Mouse (Mus musculus): ENCODE measurements at regions not wholly inside any gene's neighbourhood (a gene's known extent, or its start where the extent isn't known, plus 50 kb on each side); places are given as distances from the start of the nearest gene placed in this dataset.

GRCm38 (mm10) chr15:41154551-41155151 is 1020.5 kb downstream of the 9330182O14Rik start:
- Histone ChIP-seq H3K4me1 (ENCODE audit: control insufficient read depth, insufficient read depth, low read length) (no peaks in the 10 kb centered on the region), H3K4me3 (ENCODE audit: insufficient read depth, low read length) (no peak overlapping the region), H3K27ac (ENCODE audit: insufficient read depth, low read length) (no peak overlapping the region)
- no peak for TF ChIP-seq POLR2A (IDR thresholded peaks at IDR 0.05; ENCODE audit: extremely low read depth, insufficient read depth, low read length)
- no peak for TF ChIP-seq CTCF (IDR thresholded peaks at IDR 0.05; ENCODE audit: extremely low read depth, insufficient read depth, low read length)

DNA sequence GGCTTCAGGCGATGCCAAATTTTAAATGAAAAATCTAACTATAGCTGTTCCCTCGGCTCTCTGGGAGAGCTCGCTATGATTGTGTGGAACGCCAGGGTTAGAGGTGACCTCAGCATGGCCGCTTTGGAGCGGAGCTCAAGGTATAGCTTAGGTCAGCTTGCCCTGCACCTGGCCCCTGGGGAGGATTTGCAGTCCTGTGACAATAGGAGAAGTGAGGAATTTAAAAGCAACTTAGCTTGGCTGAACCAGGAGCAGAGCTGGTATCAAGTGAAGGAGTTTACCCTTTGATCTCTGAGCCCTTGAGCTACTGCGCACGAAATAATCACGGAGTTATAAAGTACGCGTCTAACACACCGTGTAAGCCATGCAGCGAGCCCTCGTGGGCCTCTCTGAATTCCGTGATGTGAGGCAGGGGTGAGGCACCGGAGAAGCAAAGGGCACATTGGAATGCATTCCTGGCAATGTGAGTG is 1021.0 kb downstream of the 9330182O14Rik start:
- TF ChIP-seq POLR2A (IDR thresholded peaks at IDR 0.05; ENCODE audit: extremely low read depth, insufficient read depth, low read length): no peak
- no peak for TF ChIP-seq CTCF (IDR thresholded peaks at IDR 0.05; ENCODE audit: extremely low read depth, insufficient read depth, low read length)
- no peaks in the 10 kb centered on the region for H3K4me1 ChIP-seq (ENCODE audit: control insufficient read depth, insufficient read depth, low read length)
- no peak overlapping the region for H3K27ac ChIP-seq (ENCODE audit: insufficient read depth, low read length)
- H3K4me3 ChIP-seq (ENCODE audit: insufficient read depth, low read length): no peak overlapping the region

DNA sequence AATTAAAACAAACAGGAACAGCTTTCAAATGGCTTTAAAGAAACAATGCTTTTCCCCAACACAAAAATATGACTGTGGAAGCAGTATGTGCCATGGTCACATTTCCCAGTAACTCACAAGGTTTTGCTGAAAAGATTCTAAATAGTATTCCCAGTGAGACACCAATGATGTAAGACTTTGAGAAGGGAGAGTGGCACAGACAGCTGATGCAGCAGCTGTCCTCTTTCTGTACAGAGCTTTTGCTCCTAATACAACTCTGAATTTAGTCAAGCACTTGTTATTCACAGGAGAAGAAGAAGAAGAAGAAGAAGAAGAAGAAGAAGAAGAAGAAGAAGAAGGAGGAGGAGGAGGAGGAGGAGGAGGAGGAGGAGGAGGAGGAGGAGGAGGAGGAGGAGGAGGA is 1023.6 kb downstream of the 9330182O14Rik start:
- Histone ChIP-seq H3K4me3 (ENCODE audit: insufficient read depth, low read length) (no peak overlapping the region), H3K4me1 (ENCODE audit: control insufficient read depth, insufficient read depth, low read length) (0 out of 2 replicates have a peak, but pooled peaks cover 1% of the 10 kb centered on the region), H3K27ac (ENCODE audit: insufficient read depth, low read length) (no peak overlapping the region)
- TF ChIP-seq POLR2A (IDR thresholded peaks at IDR 0.05; ENCODE audit: extremely low read depth, insufficient read depth, low read length) (no peak), CTCF (IDR thresholded peaks at IDR 0.05; ENCODE audit: extremely low read depth, insufficient read depth, low read length) (no peak)

DNA sequence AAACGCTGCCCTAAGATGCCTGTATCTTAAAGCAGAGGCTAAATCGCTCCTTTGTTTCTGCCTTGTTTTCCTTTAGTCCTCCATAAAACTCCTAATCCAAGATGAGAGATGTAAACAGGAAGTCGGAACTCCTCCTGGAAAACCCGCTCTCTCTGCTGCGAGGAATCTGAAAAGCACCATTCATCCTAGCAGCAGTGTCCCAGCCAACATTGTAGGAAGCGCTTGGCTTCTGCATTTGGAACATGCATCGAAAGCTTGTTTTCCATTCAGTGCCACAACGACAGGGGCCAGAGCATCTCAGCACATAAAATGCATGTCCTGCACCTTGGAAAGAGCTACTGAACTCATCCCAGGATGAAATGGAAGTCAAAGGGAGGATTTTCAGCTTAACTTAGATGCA is 1028.1 kb downstream of the 9330182O14Rik start:
- no peak for TF ChIP-seq POLR2A (IDR thresholded peaks at IDR 0.05; ENCODE audit: extremely low read depth, insufficient read depth, low read length)
- TF ChIP-seq CTCF (IDR thresholded peaks at IDR 0.05; ENCODE audit: extremely low read depth, insufficient read depth, low read length): no peak
- Histone ChIP-seq H3K4me3 (ENCODE audit: insufficient read depth, low read length) (peak overlapping the region; percentile 8; the same call in 1 of the 2 replicates), H3K4me1 (ENCODE audit: control insufficient read depth, insufficient read depth, low read length) (0 out of 2 replicates have a peak, but pooled peaks cover 1% of the 10 kb centered on the region), H3K27ac (ENCODE audit: insufficient read depth, low read length) (no peak overlapping the region)

DNA sequence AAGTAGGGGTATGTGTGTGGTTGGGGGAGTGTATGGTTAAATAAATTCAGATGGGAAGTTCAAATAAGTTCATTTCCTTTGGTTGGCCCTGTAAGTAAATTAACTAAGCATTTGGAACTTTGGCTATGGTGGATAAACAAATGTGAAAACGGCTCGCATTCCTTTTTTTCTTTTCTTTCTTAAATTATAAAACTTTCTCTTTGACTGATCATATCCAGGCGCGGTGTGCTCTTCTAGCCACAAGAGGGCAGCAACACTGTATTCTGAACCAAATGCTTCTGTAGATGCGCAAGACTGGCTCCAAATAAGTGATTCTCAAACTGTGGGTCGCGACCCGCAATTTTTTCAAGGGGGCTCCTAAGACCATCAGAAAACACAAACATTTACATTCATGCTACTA is 1028.6 kb downstream of the 9330182O14Rik start:
- TF ChIP-seq CTCF (IDR thresholded peaks at IDR 0.05; ENCODE audit: extremely low read depth, insufficient read depth, low read length) (peak; percentile 75), POLR2A (IDR thresholded peaks at IDR 0.05; ENCODE audit: extremely low read depth, insufficient read depth, low read length) (no peak)
- Histone ChIP-seq H3K4me3 (ENCODE audit: insufficient read depth, low read length) (no peak overlapping the region), H3K27ac (ENCODE audit: insufficient read depth, low read length) (no peak overlapping the region), H3K4me1 (ENCODE audit: control insufficient read depth, insufficient read depth, low read length) (0 out of 2 replicates have a peak, but pooled peaks cover 1% of the 10 kb centered on the region)

DNA sequence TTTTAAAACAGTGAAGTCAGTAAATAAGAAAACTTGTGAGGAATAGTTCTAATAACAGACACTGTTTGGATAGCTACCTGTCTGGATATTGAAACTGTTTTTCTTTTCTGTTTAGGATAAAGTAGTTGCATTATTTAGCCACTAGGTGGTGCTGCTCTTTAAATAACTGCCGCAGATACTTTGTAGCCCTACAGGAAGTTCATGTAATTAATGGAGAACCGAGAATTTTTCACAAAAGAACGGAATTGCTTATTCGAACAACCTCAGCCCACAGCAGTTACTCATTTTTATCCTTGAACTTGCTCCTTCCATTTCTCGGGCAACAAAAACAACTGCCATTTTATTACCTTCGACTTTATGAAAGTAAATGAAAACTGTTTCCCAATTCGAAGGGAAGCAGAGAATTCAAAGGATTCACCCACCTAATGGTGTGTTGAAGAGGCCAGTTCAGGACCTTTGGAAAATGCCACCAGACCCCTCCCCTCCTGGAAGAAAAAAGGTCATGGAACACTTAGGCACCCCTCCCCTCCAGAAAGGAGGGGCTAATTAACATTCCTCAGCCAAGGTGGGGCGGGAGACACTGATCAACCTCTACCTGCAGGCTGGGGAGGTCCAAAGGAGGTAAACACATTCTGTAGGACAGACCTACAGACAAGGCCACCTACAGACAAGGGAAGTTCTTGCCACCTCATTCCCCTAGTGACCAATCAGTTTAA is 1029.6 kb downstream of the 9330182O14Rik start:
- no peak overlapping the region for H3K4me3 ChIP-seq (ENCODE audit: insufficient read depth, low read length)
- TF ChIP-seq POLR2A (IDR thresholded peaks at IDR 0.05; ENCODE audit: extremely low read depth, insufficient read depth, low read length): no peak
- TF ChIP-seq CTCF (IDR thresholded peaks at IDR 0.05; ENCODE audit: extremely low read depth, insufficient read depth, low read length): 0 out of 2 replicates have a peak, but pooled peaks have one; percentile 17
- 0 out of 2 replicates have a peak, but pooled peaks cover 1% of the 10 kb centered on the region for H3K4me1 ChIP-seq (ENCODE audit: control insufficient read depth, insufficient read depth, low read length)
- no peak overlapping the region for H3K27ac ChIP-seq (ENCODE audit: insufficient read depth, low read length)

DNA sequence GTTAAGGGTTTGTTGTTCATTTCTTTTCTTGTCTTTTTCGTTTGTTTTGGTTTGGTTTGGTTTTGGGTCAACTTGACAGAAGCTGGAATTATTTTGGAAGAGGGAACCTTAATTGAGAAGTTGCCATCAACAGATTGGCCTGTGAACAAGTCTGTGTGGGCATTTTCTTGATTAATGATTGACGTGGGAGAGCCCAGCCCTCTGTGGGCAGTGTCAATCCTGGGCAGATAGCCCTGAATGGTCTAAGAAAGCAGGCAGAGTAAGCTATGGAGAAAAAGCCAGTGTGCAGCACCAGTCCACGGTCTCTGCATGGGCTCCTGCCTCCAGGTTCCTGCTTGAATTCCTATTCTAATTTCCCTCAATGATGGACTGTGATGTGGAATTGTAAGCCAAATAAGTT is 1031.4 kb downstream of the 9330182O14Rik start:
- H3K27ac ChIP-seq (ENCODE audit: insufficient read depth, low read length): no peak overlapping the region
- no peak for TF ChIP-seq CTCF (IDR thresholded peaks at IDR 0.05; ENCODE audit: extremely low read depth, insufficient read depth, low read length)
- TF ChIP-seq POLR2A (IDR thresholded peaks at IDR 0.05; ENCODE audit: extremely low read depth, insufficient read depth, low read length): no peak
- H3K4me1 ChIP-seq (ENCODE audit: control insufficient read depth, insufficient read depth, low read length): 0 out of 2 replicates have a peak, but pooled peaks cover 1% of the 10 kb centered on the region
- H3K4me3 ChIP-seq (ENCODE audit: insufficient read depth, low read length): no peak overlapping the region

GRCm38 (mm10) chr15:41190792-41191191 is 1056.6 kb downstream of the 9330182O14Rik start:
- H3K4me3 ChIP-seq (ENCODE audit: insufficient read depth, low read length): no peak overlapping the region
- H3K4me1 ChIP-seq (ENCODE audit: control insufficient read depth, insufficient read depth, low read length): no peaks in the 10 kb centered on the region
- TF ChIP-seq CTCF (IDR thresholded peaks at IDR 0.05; ENCODE audit: extremely low read depth, insufficient read depth, low read length) (no peak), POLR2A (IDR thresholded peaks at IDR 0.05; ENCODE audit: extremely low read depth, insufficient read depth, low read length) (no peak)
- no peak overlapping the region for H3K27ac ChIP-seq (ENCODE audit: insufficient read depth, low read length)

DNA sequence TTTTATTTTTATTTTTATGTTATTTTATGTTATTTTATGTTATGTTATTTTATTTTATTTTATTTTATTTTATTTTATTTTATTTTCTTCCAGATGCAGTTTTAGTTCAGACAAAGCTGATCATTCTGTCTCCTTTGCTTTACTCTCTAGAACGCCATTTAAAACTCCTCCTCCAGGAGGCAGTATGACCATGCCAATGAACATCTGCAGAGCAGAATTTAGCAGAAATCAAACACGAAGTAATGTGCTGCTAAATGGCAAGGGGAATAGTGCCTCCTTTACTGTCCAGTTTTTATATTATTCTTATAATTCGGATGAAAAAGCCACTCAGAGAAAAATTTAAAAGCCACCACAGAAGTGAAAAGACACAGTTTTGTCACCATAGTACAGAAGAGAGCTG is 1059.1 kb downstream of the 9330182O14Rik start:
- Histone ChIP-seq H3K4me3 (ENCODE audit: insufficient read depth, low read length) (no peak overlapping the region), H3K4me1 (ENCODE audit: control insufficient read depth, insufficient read depth, low read length) (no peaks in the 10 kb centered on the region), H3K27ac (ENCODE audit: insufficient read depth, low read length) (no peak overlapping the region)
- peak; percentile 58 for TF ChIP-seq CTCF (IDR thresholded peaks at IDR 0.05; ENCODE audit: extremely low read depth, insufficient read depth, low read length)
- no peak for TF ChIP-seq POLR2A (IDR thresholded peaks at IDR 0.05; ENCODE audit: extremely low read depth, insufficient read depth, low read length)

- Histone ChIP-seq H3K4me3 (ENCODE audit: insufficient read depth, low read length) (no peak overlapping the region), H3K27ac (ENCODE audit: insufficient read depth, low read length) (no peak overlapping the region), H3K4me1 (ENCODE audit: control insufficient read depth, insufficient read depth, low read length) (no peaks in the 10 kb centered on the region)
- no peak for TF ChIP-seq POLR2A (IDR thresholded peaks at IDR 0.05; ENCODE audit: extremely low read depth, insufficient read depth, low read length)
- TF ChIP-seq CTCF (IDR thresholded peaks at IDR 0.05; ENCODE audit: extremely low read depth, insufficient read depth, low read length): no peak
Measured at GRCm38 (mm10) chr15:41223801-41224200, 1089.6 kb downstream of the 9330182O14Rik start.

Measured in cortical plate, adult 2 months (tissue).